Mouse (Mus musculus) midbrain, postnatal 0 days (tissue): ENCODE measurements around the gene Tmc6. TPM values are rescaled to one million over a fixed set of nuclear protein-coding genes. Genes with fewer than 3 reads are reported as not detected.

Source experiments
- ATAC-seq: fragments of 200-750 bp; cut with Nextera tagmentation; 2 replicates; pipeline ENCODE4 v1.8.0; 2017; ENCODE audit warnings: moderate number of reproducible peaks, mild to moderate bottlenecking, moderate TSS enrichment, moderate library complexity; ENCODE audit not compliant: low FRiP score
- DNase-seq: peaks from one replicate; pipeline ENCODE4 v3.0.0-alpha.2; 2015; ENCODE audit warnings: low spot score
- H3K27ac ChIP-seq: fragments of 300-500 bp; sonication (generic); 2 replicates; pipeline ENCODE4 v1.5.1; 2014; ENCODE audit warnings: low read depth, mild to moderate bottlenecking, low read length, mixed read lengths
- H3K27me3 ChIP-seq: fragments of 300-500 bp; sonication (generic); 2 replicates; pipeline ENCODE4 v1.6.1; 2014; ENCODE audit warnings: low read length, control low read depth, mixed read lengths; ENCODE audit not compliant: insufficient read depth
- H3K36me3 ChIP-seq: fragments of 300-500 bp; sonication (generic); 2 replicates; pipeline ENCODE4 v1.6.1; 2014; ENCODE audit warnings: low read length, control low read depth, mixed read lengths; ENCODE audit not compliant: insufficient read depth
- H3K4me1 ChIP-seq: fragments of 300-500 bp; sonication (generic); 2 replicates; pipeline ENCODE4 v1.6.1; 2014; ENCODE audit warnings: mild to moderate bottlenecking, control low read depth, antibody characterized with exemption, low read length, mixed read lengths; ENCODE audit not compliant: insufficient read depth
- H3K4me2 ChIP-seq: fragments of 300-500 bp; sonication (generic); 2 replicates; pipeline ENCODE4 v1.6.1; 2014; ENCODE audit warnings: low read depth, mild to moderate bottlenecking, low read length, mixed read lengths; ENCODE audit not compliant: poor library complexity, severe bottlenecking
- H3K4me3 ChIP-seq: fragments of 300-500 bp; sonication (generic); 2 replicates; pipeline ENCODE4 v1.5.1; 2014; ENCODE audit warnings: low read depth, mild to moderate bottlenecking, low read length, moderate library complexity
- H3K9ac ChIP-seq: fragments of 300-500 bp; sonication (generic); replicated peaks from 2 replicates; pipeline ENCODE4 v1.6.1; 2014; ENCODE audit warnings: mild to moderate bottlenecking, low read length, moderate library complexity, mixed read lengths; ENCODE audit not compliant: poor library complexity, severe bottlenecking
- H3K9me3 ChIP-seq: fragments of 300-500 bp; sonication (generic); 2 replicates; pipeline ENCODE4 v1.6.1; 2016; ENCODE audit warnings: low read length, control low read depth
- CTCF ChIP-seq: IDR thresholded peaks from 2 replicates; pipeline ENCODE4 v1.5.1; 2016; ENCODE audit warnings: antibody characterized with exemption, mild to moderate bottlenecking
- WGBS: fragments of 180-500 bp; shearing (Covaris S2); extraction: QIAGEN DNeasy Blood & Tissue Kit; methylation state at CpG from one replicate; pipeline ENCODE4 v1.1.7; 2014; 5-methylcytosine and 5-hydroxymethylcytosine counted together
- polyA plus RNA-seq: library from polyadenylated mRNA; unstranded; fragments of >200 nt; fragmentation: Nextera tagmentation; extraction: Ambion mirVana; gene quantifications from 2 replicates; pipeline ENCODE4 v1.2.1, GENCODE M21; 2015
- total RNA-seq: library from RNA; depleted of rRNA; stranded (reverse); fragments of >200 nt; gene quantifications from 2 replicates; pipeline ENCODE4 v1.2.3, GENCODE M21; 2014

Tmc6 gene
- total and polyA plus RNA-seq, 2 experiments from 2014 or later: 2.2 to 3.9 TPM

- DNase-seq: no peak
- Histone ChIP-seq H3K27me3 (peaks cover 14% of the 10 kb centered on the region), H3K36me3 (no peaks in the 10 kb centered on the region), H3K27ac (no peak overlapping the region), H3K4me2 (no peak overlapping the region), H3K9ac (no peak overlapping the region), H3K4me1 (no peaks in the 10 kb centered on the region; the same call in 1 of the 2 replicates), H3K9me3 (no peaks in the 10 kb centered on the region), H3K4me3 (no peak overlapping the region)
- WGBS: 87% methylated on average over 14 of the region's 14 CpGs
- ATAC-seq: no peak
- no peak for TF ChIP-seq CTCF
Observed at GRCm38 (mm10) chr11:117776085-117776792, 5.8 kb downstream of the Tmc6 start.

GRCm38 (mm10) chr11:117775540-117775939 lies 6.5 kb downstream of the Tmc6 start:
- TF ChIP-seq CTCF: no peak
- Histone ChIP-seq H3K4me1 (no peaks in the 10 kb centered on the region), H3K9me3 (no peaks in the 10 kb centered on the region), H3K27me3 (peaks cover 9% of the 10 kb centered on the region), H3K4me3 (no peak overlapping the region), H3K4me2 (no peak overlapping the region), H3K9ac (no peak overlapping the region), H3K27ac (no peak overlapping the region), H3K36me3 (no peaks in the 10 kb centered on the region)
- no peak for DNase-seq
- WGBS: 96% methylated on average over 13 of the region's 13 CpGs
- no peak for ATAC-seq

DNA sequence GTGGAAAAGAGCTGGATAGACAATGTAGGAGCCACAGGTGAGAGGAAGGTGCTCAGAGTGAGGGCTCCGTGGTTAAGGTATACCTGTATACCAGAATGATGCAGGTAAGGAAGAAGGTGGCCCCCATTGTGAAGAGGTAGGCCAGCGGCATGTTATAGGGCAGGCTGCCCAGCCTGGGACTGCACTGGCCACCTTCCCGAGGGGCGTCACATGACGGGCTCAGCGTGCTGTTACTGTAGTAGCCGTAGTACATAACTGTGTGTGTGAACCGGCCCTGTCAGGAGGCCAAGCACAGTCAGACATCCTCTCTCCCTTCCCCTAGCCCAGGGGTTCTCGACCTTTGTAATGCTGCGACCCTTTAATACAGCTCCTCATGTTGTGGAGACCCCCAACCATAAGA lies 7.1 kb downstream of the Tmc6 start:
- no peaks in the 10 kb centered on the region for H3K36me3 ChIP-seq
- no peak for TF ChIP-seq CTCF
- DNase-seq (no peak), ATAC-seq (no peak)
- 93% methylated on average over 10 of the region's 10 CpGs for WGBS
- H3K27me3 ChIP-seq: peaks cover 3% of the 10 kb centered on the region; the same call in 1 of the 2 replicates
- H3K4me1 ChIP-seq: no peaks in the 10 kb centered on the region
- H3K9ac ChIP-seq: no peak overlapping the region
- no peak overlapping the region for H3K4me2 ChIP-seq
- no peak overlapping the region for H3K4me3 ChIP-seq
- no peak overlapping the region for H3K27ac ChIP-seq
- no peaks in the 10 kb centered on the region for H3K9me3 ChIP-seq

DNA sequence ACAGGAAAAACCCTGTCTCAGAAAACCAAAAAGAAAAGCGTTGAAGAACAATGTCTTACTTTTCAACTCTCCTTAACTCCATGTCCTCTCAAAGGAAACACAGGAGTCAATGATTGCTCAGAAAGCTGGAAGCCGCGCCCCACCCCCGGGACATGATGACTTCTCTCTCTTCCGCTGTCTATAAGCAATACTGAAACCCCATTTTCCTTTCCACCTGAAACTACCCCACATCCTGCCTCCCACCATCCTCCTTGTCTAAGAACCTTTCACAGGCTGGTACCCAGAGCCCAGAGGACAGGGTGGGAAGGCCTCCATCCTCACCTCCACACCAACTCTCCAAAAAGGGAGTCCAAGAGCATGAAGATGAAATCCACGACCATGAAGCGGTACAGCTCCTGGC lies 9.6 kb downstream of the Tmc6 start:
- WGBS: 96% methylated on average over 7 of the region's 7 CpGs
- DNase-seq: no peak
- H3K9me3 ChIP-seq: no peaks in the 10 kb centered on the region

GRCm38 (mm10) chr11:117770407-117770806 lies 11.6 kb downstream of the Tmc6 start:
- no peaks in the 10 kb centered on the region for H3K9me3 ChIP-seq
- H3K4me2 ChIP-seq: no peak overlapping the region
- DNase-seq (peak; percentile 15), ATAC-seq (no peak)
- WGBS: 87% methylated on average over 10 of the region's 10 CpGs
- TF ChIP-seq CTCF: no peak
- no peaks in the 10 kb centered on the region for H3K27me3 ChIP-seq
- H3K4me3 ChIP-seq: no peak overlapping the region
- H3K4me1 ChIP-seq: no peaks in the 10 kb centered on the region
- no peak overlapping the region for H3K27ac ChIP-seq
- H3K36me3 ChIP-seq: no peaks in the 10 kb centered on the region
- H3K9ac ChIP-seq: no peak overlapping the region

More for the DNA sequence above, 9.6 kb downstream of the Tmc6 start:
- Histone ChIP-seq H3K4me1 (no peaks in the 10 kb centered on the region), H3K27ac (no peak overlapping the region), H3K9ac (no peak overlapping the region), H3K27me3 (no peaks in the 10 kb centered on the region), H3K36me3 (no peaks in the 10 kb centered on the region), H3K4me3 (no peak overlapping the region), H3K4me2 (no peak overlapping the region)
- no peak for TF ChIP-seq CTCF
- no peak for ATAC-seq

DNA sequence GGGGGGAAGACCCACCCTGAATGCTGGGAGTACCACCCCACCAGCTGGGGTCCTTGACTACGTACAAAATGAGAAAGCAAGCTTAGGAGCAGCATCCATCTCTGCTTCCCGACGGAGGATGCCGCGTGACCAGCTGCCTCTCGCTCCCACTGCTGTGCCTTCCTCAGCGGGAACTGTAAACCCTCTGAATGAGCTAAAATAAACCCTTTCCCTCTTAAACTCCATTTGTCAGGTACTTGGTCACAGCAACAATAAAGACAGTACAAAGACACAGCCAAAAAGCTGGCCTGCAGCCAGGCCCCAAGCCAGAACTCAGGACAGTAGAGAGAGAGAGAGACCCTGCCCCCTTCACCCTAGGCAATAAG lies 12.3 kb downstream of the Tmc6 start:
- Histone ChIP-seq H3K27me3 (no peaks in the 10 kb centered on the region), H3K4me3 (no peak overlapping the region), H3K9me3 (no peaks in the 10 kb centered on the region), H3K4me2 (no peak overlapping the region), H3K9ac (no peak overlapping the region), H3K36me3 (peaks cover 6% of the 10 kb centered on the region), H3K27ac (no peak overlapping the region), H3K4me1 (no peaks in the 10 kb centered on the region)
- no peak for TF ChIP-seq CTCF
- no peak for DNase-seq
- no peak for ATAC-seq
- WGBS: 72% methylated on average over 7 of the region's 7 CpGs
